Mouse (Mus musculus): ENCODE measurements at regions not wholly inside any gene's neighbourhood (a gene's known extent, or its start where the extent isn't known, plus 50 kb on each side); places are given as distances from the start of the nearest gene placed in this dataset.

- TF ChIP-seq POLR2A (IDR thresholded peaks at IDR 0.05; ENCODE audit: borderline replicate concordance, control insufficient read depth, low read depth, low read length) (no peak), CTCF (IDR thresholded peaks at IDR 0.05; ENCODE audit: control insufficient read depth, insufficient read depth, low read length) (no peak)
These were observed 385.3 kb upstream of the Fam92a start for GRCm38 (mm10) chr4:12557105-12557504.

Data from bone marrow, adult 2 months (tissue).